Mouse (Mus musculus): ENCODE data around the gene Slc7a5.

DNA sequence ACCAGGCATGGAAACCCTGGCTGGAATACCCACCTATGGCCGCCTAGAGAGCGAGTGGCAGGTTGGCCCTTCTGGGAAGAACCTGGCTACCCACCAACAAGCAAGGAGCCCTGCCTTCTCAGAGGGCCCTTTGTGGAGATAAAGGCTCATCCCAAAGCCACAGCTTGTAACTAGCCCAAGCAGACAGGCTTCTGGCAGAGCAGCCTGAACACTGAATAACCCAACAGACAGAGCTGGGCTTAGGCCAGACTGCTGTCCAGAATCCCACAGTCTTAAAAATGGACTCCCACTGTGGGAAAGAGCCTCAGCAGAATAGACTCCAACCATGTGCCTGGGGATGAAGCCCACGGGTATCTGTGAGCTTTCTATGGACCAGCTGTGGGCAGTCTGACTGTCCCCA, 23.3 kb downstream of the Slc7a5 start:
- TF ChIP-seq CTCF (IDR thresholded peaks at IDR 0.05; ENCODE audit: low read depth, low read length) = no peak
- no peak for TF ChIP-seq TAL1 (conservative IDR thresholded peaks at IDR 0.05; ENCODE audit: low read depth, low read length)

Data from G1E (cell line).